Mouse (Mus musculus) embryonic facial prominence, embryonic 13.5 days (tissue): ENCODE measurements around the gene Stambp. TPM values are rescaled to one million over a fixed set of nuclear protein-coding genes. Genes with fewer than 3 reads are reported as not detected.

Experiments
- ATAC-seq: fragments of 200-750 bp; cut with Nextera tagmentation; 2 replicates; pipeline ENCODE4 v1.8.0; 2017; ENCODE audit warnings: low read depth; ENCODE audit not compliant: insufficient number of reproducible peaks, insufficient read depth, low FRiP score, low TSS enrichment
- H3K27ac ChIP-seq: fragments of 300-500 bp; sonication (generic); 2 replicates; pipeline ENCODE4 v1.5.1; 2015; ENCODE audit warnings: moderate library complexity, mild to moderate bottlenecking, inconsistent platforms
- H3K27me3 ChIP-seq: fragments of 300-500 bp; sonication (generic); 2 replicates; pipeline ENCODE4 v1.6.1; 2015; ENCODE audit warnings: mild to moderate bottlenecking, inconsistent platforms
- H3K36me3 ChIP-seq: fragments of 300-500 bp; sonication (generic); 2 replicates; pipeline ENCODE4 v1.6.1; 2015; ENCODE audit warnings: mild to moderate bottlenecking, inconsistent platforms
- H3K4me1 ChIP-seq: fragments of 300-500 bp; sonication (generic); 2 replicates; pipeline ENCODE4 v1.6.1; 2015; ENCODE audit warnings: inconsistent platforms
- H3K4me2 ChIP-seq: fragments of 300-500 bp; sonication (generic); 2 replicates; pipeline ENCODE4 v1.6.1; 2015; ENCODE audit warnings: moderate library complexity, mild to moderate bottlenecking, inconsistent platforms
- H3K4me3 ChIP-seq: fragments of 300-500 bp; sonication (generic); 2 replicates; pipeline ENCODE4 v1.5.1; 2015; ENCODE audit warnings: mild to moderate bottlenecking, inconsistent platforms
- H3K9ac ChIP-seq: fragments of 300-500 bp; sonication (generic); 2 replicates; pipeline ENCODE4 v1.6.1; 2015; ENCODE audit warnings: mild to moderate bottlenecking, inconsistent platforms
- H3K9me3 ChIP-seq: fragments of 300-500 bp; sonication (generic); 2 replicates; pipeline ENCODE4 v1.6.1; 2016; ENCODE audit warnings: inconsistent platforms
- WGBS: fragments of 180-500 bp; shearing (Covaris S2); methylation state at CpG from one replicate; pipeline ENCODE4 v1.1.7; 2015; ENCODE audit warnings: mixed read lengths; 5-methylcytosine and 5-hydroxymethylcytosine counted together
- polyA plus RNA-seq: library from polyadenylated mRNA; unstranded; fragments of >200 nt; fragmentation: Nextera tagmentation; extraction: Ambion mirVana; gene quantifications from 2 replicates; pipeline ENCODE4 v1.2.1, GENCODE M21; 2015

Stambp gene
- polyA plus RNA-seq, 1 experiment from 2014 or later, result 23.0 TPM

DNA sequence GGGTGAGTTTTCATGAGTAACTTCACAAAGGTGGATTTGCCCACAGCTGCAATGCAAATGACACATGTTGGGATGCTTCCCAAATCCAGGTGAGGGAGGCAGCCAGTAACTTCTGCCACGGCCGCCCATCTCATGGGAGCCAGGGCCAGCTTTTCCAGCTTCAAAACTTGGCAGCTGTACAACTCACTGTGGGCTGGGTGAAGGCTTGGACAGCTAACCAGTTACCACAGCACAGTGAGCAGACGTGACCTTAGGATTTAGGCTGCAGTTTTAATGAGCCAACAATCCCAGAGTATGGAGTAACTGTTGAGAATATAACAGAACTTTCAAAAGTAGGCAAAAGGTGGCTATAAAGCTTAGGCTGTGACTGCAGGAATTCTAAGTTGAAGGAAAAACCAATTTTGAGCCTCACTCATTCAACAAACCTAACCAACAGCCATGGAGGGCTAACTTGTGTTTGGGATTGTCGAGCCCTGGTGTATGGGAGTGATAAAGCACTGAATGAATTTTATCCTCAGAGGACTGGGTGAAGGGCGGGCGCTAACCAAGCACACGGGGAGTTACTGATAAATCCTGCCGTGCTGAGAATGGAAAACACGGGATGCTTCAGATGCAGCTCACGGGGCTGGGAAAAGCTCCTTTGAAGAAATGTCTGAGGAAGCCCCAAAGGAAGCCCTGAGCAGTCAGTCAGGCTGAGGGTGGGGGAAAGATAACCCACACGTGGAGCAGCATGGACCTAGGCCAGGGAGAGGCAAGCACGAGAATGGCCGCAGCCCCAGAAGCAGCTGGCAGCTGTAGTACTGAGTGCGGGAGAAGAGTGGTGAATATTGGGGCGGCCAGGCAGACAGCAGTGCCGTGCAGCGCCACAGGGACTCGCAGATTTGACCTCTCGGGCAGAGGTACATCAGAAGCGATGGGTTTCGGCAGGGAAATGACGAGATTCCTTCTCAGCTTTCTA, 75.5 kb downstream of the Stambp start:
- Histone ChIP-seq H3K4me1 (peaks cover 17% of the 10 kb centered on the region), H3K27ac (peak overlapping the region; percentile 28; the same call in 1 of the 2 replicates), H3K9me3 (no peaks in the 10 kb centered on the region), H3K9ac (0 out of 2 replicates have a peak overlapping the region, but pooled peaks have one; percentile 8), H3K36me3 (peaks cover 30% of the 10 kb centered on the region), H3K4me3 (no peak overlapping the region), H3K27me3 (no peaks in the 10 kb centered on the region), H3K4me2 (peak overlapping the region; percentile 22; the same call in 1 of the 2 replicates)
- WGBS, result 84% methylated on average over 22 of the region's 22 CpGs
- no peak for ATAC-seq

GRCm38 (mm10) chr6:83496009-83496752, 76.3 kb downstream of the Stambp start:
- Histone ChIP-seq H3K4me2 (no peak overlapping the region), H3K27me3 (no peaks in the 10 kb centered on the region), H3K9me3 (no peaks in the 10 kb centered on the region), H3K27ac (peak overlapping the region; percentile 28; the same call in 1 of the 2 replicates), H3K4me1 (peaks cover 17% of the 10 kb centered on the region), H3K36me3 (peaks cover 30% of the 10 kb centered on the region), H3K4me3 (no peak overlapping the region), H3K9ac (0 out of 2 replicates have a peak overlapping the region, but pooled peaks have one; percentile 8)
- 73% methylated on average over 9 of the region's 9 CpGs for WGBS
- no peak for ATAC-seq

Other genes starting within 250 kb of the Stambp start
- 36.3 and 37.0 TPM in 2 replicates for gene Mthfd2, start 246.8 kb downstream of the Stambp start, polyA plus RNA-seq
- 60.1 and 65.1 TPM in 2 replicates for gene Mob1a, start 246.7 kb downstream of the Stambp start, polyA plus RNA-seq
- 115 and 121 TPM in 2 replicates for gene Bola3, start 223.6 kb downstream of the Stambp start, polyA plus RNA-seq
- 47.0 and 59.6 TPM in 2 replicates for gene Tet3, start 113.6 kb downstream of the Stambp start, polyA plus RNA-seq
- 89.5 and 100.0 TPM in 2 replicates for gene Dguok, start 65.8 kb downstream of the Stambp start, polyA plus RNA-seq
- gene Actg2, start 36.5 kb downstream of the Stambp start, polyA plus RNA-seq, result 3.5 and 4.1 TPM in 2 replicates
- gene Clec4f, start 83.5 kb upstream of the Stambp start, polyA plus RNA-seq, result 0.28 TPM in 1 of 2 replicates, not detected in the other
- not detected in 2 replicates for gene Cd207, start 105.1 kb upstream of the Stambp start, polyA plus RNA-seq
- not detected in 2 replicates for gene Vax2, start 138.5 kb upstream of the Stambp start, polyA plus RNA-seq
- 1.1 and 2.1 TPM in 2 replicates for gene Atp6v1b1, start 170.3 kb upstream of the Stambp start, polyA plus RNA-seq
- 0.15 and 0.30 TPM in 2 replicates for gene Ankrd53, start 189.9 kb upstream of the Stambp start, polyA plus RNA-seq
- gene Tex261, start 203.1 kb upstream of the Stambp start, polyA plus RNA-seq, result 91.3 and 99.5 TPM in 2 replicates
- 55.4 and 58.0 TPM in 2 replicates for gene Nagk, start 222.3 kb upstream of the Stambp start, polyA plus RNA-seq